Mouse (Mus musculus): Measurements from ENCODE around the gene Cpn2. TPM values are rescaled to one million over a fixed set of nuclear protein-coding genes. Genes with fewer than 3 reads are reported as not detected.

Gene Cpn2
- total and polyA plus RNA-seq, 2 experiments from 2014 or later, result 0.19 to 1.2 TPM

GRCm38 (mm10) chr16:30231882-30232604, 35.3 kb downstream of the Cpn2 start:
- no peak overlapping the region for H3K9ac ChIP-seq (replicated peaks; ENCODE audit: low read depth, low read length)
- H3K4me1 ChIP-seq (ENCODE audit: control insufficient read depth, insufficient read depth), result no peaks in the 10 kb centered on the region
- H3K27ac ChIP-seq (ENCODE audit: low read depth), result no peak overlapping the region
- TF ChIP-seq CTCF (IDR thresholded peaks at IDR 0.05; ENCODE audit: low read depth), result no peak
- no peak for TF ChIP-seq EP300 (IDR thresholded peaks at IDR 0.05; ENCODE audit: low read depth)
- no peaks in the 10 kb centered on the region for H3K9me3 ChIP-seq (replicated peaks; ENCODE audit: control insufficient read depth, low read length)
- peaks cover 32% of the 10 kb centered on the region; the same call in 1 of the 2 replicates for H3K27me3 ChIP-seq (ENCODE audit: control insufficient read depth, insufficient read depth, low read length)
- 51% methylated on average over 13 of the region's 13 CpGs for WGBS
- no peak overlapping the region for H3K4me3 ChIP-seq (ENCODE audit: low read depth, low read length)
- no peak overlapping the region for H3K4me2 ChIP-seq (ENCODE audit: low read depth, low read length)
- ATAC-seq (ENCODE audit: insufficient read depth, low read depth) (no peak), DNase-seq (ENCODE audit: low spot score) (no peak)
- no peaks in the 10 kb centered on the region for H3K36me3 ChIP-seq (replicated peaks; ENCODE audit: control insufficient read depth, insufficient read depth, low read length)

- no peak overlapping the region for H3K27ac ChIP-seq (ENCODE audit: low read depth)
- H3K4me1 ChIP-seq (ENCODE audit: control insufficient read depth, insufficient read depth), result no peaks in the 10 kb centered on the region
- TF ChIP-seq EP300 (IDR thresholded peaks at IDR 0.05; ENCODE audit: low read depth) (no peak), CTCF (IDR thresholded peaks at IDR 0.05; ENCODE audit: low read depth) (no peak)
- ATAC-seq (ENCODE audit: insufficient read depth, low read depth), result no peak
- no peak overlapping the region for H3K9ac ChIP-seq (replicated peaks; ENCODE audit: low read depth, low read length)
- no peaks in the 10 kb centered on the region for H3K9me3 ChIP-seq (replicated peaks; ENCODE audit: control insufficient read depth, low read length)
- 36% methylated on average over 7 of the region's 7 CpGs for WGBS
- 0 out of 2 replicates have a peak, but pooled peaks cover 10% of the 10 kb centered on the region for H3K27me3 ChIP-seq (ENCODE audit: control insufficient read depth, insufficient read depth, low read length)
- no peak overlapping the region for H3K4me3 ChIP-seq (ENCODE audit: low read depth, low read length)
- no peak for DNase-seq (ENCODE audit: low spot score)
- H3K36me3 ChIP-seq (replicated peaks; ENCODE audit: control insufficient read depth, insufficient read depth, low read length), result no peaks in the 10 kb centered on the region
- H3K4me2 ChIP-seq (ENCODE audit: low read depth, low read length), result no peak overlapping the region
These were observed 39.9 kb downstream of the Cpn2 start for GRCm38 (mm10) chr16:30227352-30227751.

- Histone ChIP-seq H3K27ac (ENCODE audit: low read depth) (no peak overlapping the region), H3K36me3 (replicated peaks; ENCODE audit: control insufficient read depth, insufficient read depth, low read length) (no peaks in the 10 kb centered on the region), H3K4me1 (ENCODE audit: control insufficient read depth, insufficient read depth) (no peaks in the 10 kb centered on the region), H3K9ac (replicated peaks; ENCODE audit: low read depth, low read length) (no peak overlapping the region), H3K4me2 (ENCODE audit: low read depth, low read length) (no peak overlapping the region), H3K4me3 (ENCODE audit: low read depth, low read length) (no peak overlapping the region), H3K27me3 (ENCODE audit: control insufficient read depth, insufficient read depth, low read length) (no peaks in the 10 kb centered on the region), H3K9me3 (replicated peaks; ENCODE audit: control insufficient read depth, low read length) (no peaks in the 10 kb centered on the region)
- DNase-seq (ENCODE audit: low spot score) (no peak), ATAC-seq (ENCODE audit: insufficient read depth, low read depth) (no peak)
- WGBS, result 82% methylated on average over 13 of the region's 13 CpGs
- TF ChIP-seq CTCF (IDR thresholded peaks at IDR 0.05; ENCODE audit: low read depth) (no peak), EP300 (IDR thresholded peaks at IDR 0.05; ENCODE audit: low read depth) (no peak)
These were observed 46.0 kb downstream of the Cpn2 start for GRCm38 (mm10) chr16:30221161-30221782.

- DNase-seq (ENCODE audit: low spot score) (no peak), ATAC-seq (ENCODE audit: insufficient read depth, low read depth) (no peak)
- Histone ChIP-seq H3K4me1 (ENCODE audit: control insufficient read depth, insufficient read depth) (no peaks in the 10 kb centered on the region), H3K4me3 (ENCODE audit: low read depth, low read length) (no peak overlapping the region), H3K27me3 (ENCODE audit: control insufficient read depth, insufficient read depth, low read length) (0 out of 2 replicates have a peak, but pooled peaks cover 3% of the 10 kb centered on the region), H3K4me2 (ENCODE audit: low read depth, low read length) (no peak overlapping the region), H3K36me3 (replicated peaks; ENCODE audit: control insufficient read depth, insufficient read depth, low read length) (no peaks in the 10 kb centered on the region), H3K27ac (ENCODE audit: low read depth) (no peak overlapping the region), H3K9ac (replicated peaks; ENCODE audit: low read depth, low read length) (no peak overlapping the region), H3K9me3 (replicated peaks; ENCODE audit: control insufficient read depth, low read length) (no peaks in the 10 kb centered on the region)
- TF ChIP-seq CTCF (IDR thresholded peaks at IDR 0.05; ENCODE audit: low read depth), result no peak
- no peak for TF ChIP-seq EP300 (IDR thresholded peaks at IDR 0.05; ENCODE audit: low read depth)
- WGBS, result 29% methylated on average over 2 of the region's 2 CpGs
These were observed 51.5 kb downstream of the Cpn2 start for GRCm38 (mm10) chr16:30215811-30216210.

GRCm38 (mm10) chr16:30213644-30214043, 53.7 kb downstream of the Cpn2 start:
- H3K27ac ChIP-seq (ENCODE audit: low read depth), result no peak overlapping the region
- no peaks in the 10 kb centered on the region for H3K4me1 ChIP-seq (ENCODE audit: control insufficient read depth, insufficient read depth)
- ATAC-seq (ENCODE audit: insufficient read depth, low read depth) (no peak), DNase-seq (ENCODE audit: low spot score) (no peak)
- H3K36me3 ChIP-seq (replicated peaks; ENCODE audit: control insufficient read depth, insufficient read depth, low read length), result no peaks in the 10 kb centered on the region
- 0 out of 2 replicates have a peak, but pooled peaks cover 3% of the 10 kb centered on the region for H3K27me3 ChIP-seq (ENCODE audit: control insufficient read depth, insufficient read depth, low read length)
- no peak overlapping the region for H3K4me3 ChIP-seq (ENCODE audit: low read depth, low read length)
- H3K4me2 ChIP-seq (ENCODE audit: low read depth, low read length), result no peak overlapping the region
- 79% methylated on average over 1 of the region's 1 CpGs for WGBS
- H3K9me3 ChIP-seq (replicated peaks; ENCODE audit: control insufficient read depth, low read length), result no peaks in the 10 kb centered on the region
- no peak overlapping the region for H3K9ac ChIP-seq (replicated peaks; ENCODE audit: low read depth, low read length)
- TF ChIP-seq CTCF (IDR thresholded peaks at IDR 0.05; ENCODE audit: low read depth), result no peak
- no peak for TF ChIP-seq EP300 (IDR thresholded peaks at IDR 0.05; ENCODE audit: low read depth)
